Mouse (Mus musculus): Measurements from ENCODE around the gene Ephx1. TPM values are rescaled to one million over a fixed set of nuclear protein-coding genes. Genes with fewer than 3 reads are reported as not detected.
A peak's percentile ranks its signal among the peaks of the same experiment; 100 is the strongest.
"Not testable (repeated sequence)": the region's sequence is repeated elsewhere in the genome, so short reads cannot be mapped to it uniquely, and the experiment has no call there.

The Ephx1 gene
- polyA plus RNA-seq, 1 experiment from 2014 or later = 20.2 TPM

- Histone ChIP-seq H3K4me3 (replicated peaks; ENCODE audit: low read depth, low read length) (peak within 1 kb of the TSS; percentile 97), H3K27me3 (ENCODE audit: insufficient read depth, low read length) (no peaks in the 10 kb centered on the region), H3K27ac (peak within 1 kb of the TSS; percentile 84), H3K9me3 (replicated peaks; ENCODE audit: low read length) (no peaks in the 10 kb centered on the region), H3K9ac (ENCODE audit: low read depth, low read length) (peak within 1 kb of the TSS; percentile 84), H3K4me2 (ENCODE audit: low read length) (peak within 1 kb of the TSS; percentile 95), H3K36me3 (ENCODE audit: insufficient read depth, low read length) (no peaks in the 10 kb centered on the region), H3K4me1 (replicated peaks; ENCODE audit: insufficient read depth, low read length) (peaks cover 19% of the 10 kb centered on the region; the same call in 1 of the 2 replicates)
- DNase-seq (ENCODE audit: low spot score) (peak; percentile 88), ATAC-seq (replicated peaks; ENCODE audit: low FRiP score, low read depth) (peak; percentile 68)
- under 1% methylated on average over 73 of the region's 73 CpGs for WGBS
- TF ChIP-seq CTCF (IDR thresholded peaks at IDR 0.05; ENCODE audit: low read depth) = no peak
These were observed 78.3 kb downstream of the Ephx1 start, which contains the start of gene Tmem63a for GRCm38 (mm10) chr1:180942166-180943031. Gene Tmem63a, plus strand, starts transcription at chr1:180942344.

- WGBS = 6% methylated on average over 18 of the region's 18 CpGs
- Histone ChIP-seq H3K9me3 (replicated peaks; ENCODE audit: low read length) (no peaks in the 10 kb centered on the region), H3K36me3 (ENCODE audit: insufficient read depth, low read length) (no peaks in the 10 kb centered on the region), H3K27me3 (ENCODE audit: insufficient read depth, low read length) (no peaks in the 10 kb centered on the region), H3K4me2 (ENCODE audit: low read length) (peak overlapping the region; percentile 95), H3K4me3 (replicated peaks; ENCODE audit: low read depth, low read length) (peak overlapping the region; percentile 97), H3K4me1 (replicated peaks; ENCODE audit: insufficient read depth, low read length) (peaks cover 19% of the 10 kb centered on the region; the same call in 1 of the 2 replicates), H3K27ac (peak overlapping the region; percentile 84), H3K9ac (ENCODE audit: low read depth, low read length) (peak overlapping the region; percentile 84)
- DNase-seq (ENCODE audit: low spot score) (no peak), ATAC-seq (replicated peaks; ENCODE audit: low FRiP score, low read depth) (peak; percentile 3; the same call in 1 of the 2 replicates)
- TF ChIP-seq CTCF (IDR thresholded peaks at IDR 0.05; ENCODE audit: low read depth) = no peak
These were observed 79.0 kb downstream of the Ephx1 start for GRCm38 (mm10) chr1:180941726-180942125.

- peaks cover 14% of the 10 kb centered on the region; the same call in 1 of the 2 replicates for H3K4me1 ChIP-seq (replicated peaks; ENCODE audit: insufficient read depth, low read length)
- no peaks in the 10 kb centered on the region for H3K27me3 ChIP-seq (ENCODE audit: insufficient read depth, low read length)
- H3K36me3 ChIP-seq (ENCODE audit: insufficient read depth, low read length) = no peaks in the 10 kb centered on the region
- H3K4me3 ChIP-seq (replicated peaks; ENCODE audit: low read depth, low read length) = no peak overlapping the region
- DNase-seq (ENCODE audit: low spot score) = no peak
- peak overlapping the region; percentile 95 for H3K4me2 ChIP-seq (ENCODE audit: low read length)
- H3K9me3 ChIP-seq (replicated peaks; ENCODE audit: low read length) = no peaks in the 10 kb centered on the region
- ATAC-seq (replicated peaks; ENCODE audit: low FRiP score, low read depth) = no peak
- no peak for TF ChIP-seq CTCF (IDR thresholded peaks at IDR 0.05; ENCODE audit: low read depth)
- H3K9ac ChIP-seq (ENCODE audit: low read depth, low read length) = peak overlapping the region; percentile 84; the same call in 1 of the 2 replicates
- no peak overlapping the region for H3K27ac ChIP-seq
- WGBS = 92% methylated on average over 7 of the region's 7 CpGs
These were observed 79.8 kb downstream of the Ephx1 start for GRCm38 (mm10) chr1:180940776-180941460.

- H3K4me1 ChIP-seq (replicated peaks; ENCODE audit: insufficient read depth, low read length) = 0 out of 2 replicates have a peak, but pooled peaks cover 11% of the 10 kb centered on the region
- 83% methylated on average over 2 of the region's 2 CpGs for WGBS
- ATAC-seq (replicated peaks; ENCODE audit: low FRiP score, low read depth) = not testable (repeated sequence)
These were observed 81.9 kb downstream of the Ephx1 start for GRCm38 (mm10) chr1:180938781-180939180.

GRCm38 (mm10) chr1:180937631-180938030, 83.1 kb downstream of the Ephx1 start:
- H3K36me3 ChIP-seq (ENCODE audit: insufficient read depth, low read length); H3K9ac ChIP-seq (ENCODE audit: low read depth, low read length); H3K4me2 ChIP-seq (ENCODE audit: low read length); H3K4me1 ChIP-seq (replicated peaks; ENCODE audit: insufficient read depth, low read length); H3K27me3 ChIP-seq (ENCODE audit: insufficient read depth, low read length); H3K27ac ChIP-seq; DNase-seq (ENCODE audit: low spot score); H3K9me3 ChIP-seq (replicated peaks; ENCODE audit: low read length); H3K4me3 ChIP-seq (replicated peaks; ENCODE audit: low read depth, low read length); ATAC-seq (replicated peaks; ENCODE audit: low FRiP score, low read depth): not testable (repeated sequence)
- 49% methylated on average over 13 of the region's 13 CpGs for WGBS

More at GRCm38 (mm10) chr1:180938781-180939180, 81.9 kb downstream of the Ephx1 start:
- not testable (repeated sequence) for H3K9me3 ChIP-seq (replicated peaks; ENCODE audit: low read length); H3K9ac ChIP-seq (ENCODE audit: low read depth, low read length); H3K27ac ChIP-seq; H3K4me2 ChIP-seq (ENCODE audit: low read length); H3K36me3 ChIP-seq (ENCODE audit: insufficient read depth, low read length); H3K4me3 ChIP-seq (replicated peaks; ENCODE audit: low read depth, low read length); DNase-seq (ENCODE audit: low spot score); H3K27me3 ChIP-seq (ENCODE audit: insufficient read depth, low read length)
- TF ChIP-seq CTCF (IDR thresholded peaks at IDR 0.05; ENCODE audit: low read depth) = 0 out of 2 replicates have a peak, but pooled peaks have one; percentile 25

- Histone ChIP-seq H3K4me2 (ENCODE audit: low read length) (peak overlapping the region; percentile 46), H3K4me3 (replicated peaks; ENCODE audit: low read depth, low read length) (peak overlapping the region; percentile 18; the same call in 1 of the 2 replicates)
- peak; percentile 72; the same call in 1 of the 2 replicates for ATAC-seq (replicated peaks; ENCODE audit: low FRiP score, low read depth)
- H3K27ac ChIP-seq; H3K9me3 ChIP-seq (replicated peaks; ENCODE audit: low read length); H3K9ac ChIP-seq (ENCODE audit: low read depth, low read length); H3K27me3 ChIP-seq (ENCODE audit: insufficient read depth, low read length); H3K36me3 ChIP-seq (ENCODE audit: insufficient read depth, low read length); H3K4me1 ChIP-seq (replicated peaks; ENCODE audit: insufficient read depth, low read length): not testable (repeated sequence)
- DNase-seq (ENCODE audit: low spot score) = peak; percentile 79
- WGBS = 3% methylated on average over 32 of the region's 41 CpGs
These were observed 83.9 kb downstream of the Ephx1 start for GRCm38 (mm10) chr1:180936610-180937398.

Data from kidney, postnatal 0 days (tissue).